Comparison of ENCODE assay signal across 8 mouse cellular contexts in the genomic region with DNA sequence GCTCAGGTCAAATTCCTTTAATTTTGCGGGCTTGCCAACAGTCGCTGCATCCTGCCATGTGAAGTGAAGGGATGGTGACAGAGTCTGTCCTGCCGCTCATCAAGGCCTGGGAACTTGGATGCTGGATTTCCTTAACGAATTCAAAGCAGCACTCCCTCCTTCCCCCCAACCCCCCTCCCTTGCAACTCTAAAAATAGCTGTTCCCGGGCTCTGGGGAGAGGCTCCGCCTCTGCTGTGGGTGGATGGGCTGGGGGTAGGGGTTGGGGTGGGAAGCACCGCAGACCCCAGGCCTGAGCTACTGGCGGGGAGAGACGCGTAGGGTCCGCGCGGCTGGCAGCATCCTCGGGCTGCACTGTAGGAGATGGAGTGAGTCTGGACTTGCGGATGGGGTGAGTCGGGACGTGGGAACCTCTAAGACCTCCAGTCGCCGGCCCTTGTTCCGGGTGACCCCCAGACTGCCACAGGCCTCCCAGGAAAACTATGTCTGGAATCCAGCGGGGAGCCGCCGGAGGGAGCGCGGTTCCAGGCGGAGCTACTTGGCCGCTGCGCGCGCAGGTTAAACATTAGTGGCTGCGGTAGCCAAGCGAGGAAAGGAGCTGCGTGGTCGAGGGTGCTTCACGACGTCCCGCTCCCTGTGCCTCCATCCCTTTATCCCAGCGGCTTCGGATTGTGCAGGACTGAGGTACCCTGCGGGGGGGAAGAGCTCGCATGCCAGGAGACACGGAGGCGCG. TPM values are rescaled to one million over a fixed set of nuclear protein-coding genes. Genes with fewer than 3 reads are reported as not detected.
A peak's percentile ranks its signal among the peaks of the same experiment; 100 is the strongest.
DNase-seq lines count a peak whose midpoint lies in the region; ATAC-seq and TF ChIP-seq lines count a peak whose summit lies in the region.

Dzip1l (plus strand) TSS at position 216 of the 731 bp plus-strand sequence.

- no peaks in the 10 kb centered on the region for H3K27me3 ChIP-seq in forebrain, embryonic 15.5 days
- H3K27me3 ChIP-seq in heart, postnatal 0 days (ENCODE audit: control insufficient read depth, insufficient read depth, low read length), result no peaks in the 10 kb centered on the region
- peaks cover 13% of the 10 kb centered on the region for H3K27me3 ChIP-seq in liver, embryonic 16.5 days (ENCODE audit: control insufficient read depth, insufficient read depth, low read depth, low read length)

- peak; percentile 94 for ATAC-seq in forebrain, embryonic 15.5 days (replicated peaks)
- ATAC-seq in heart, postnatal 0 days (ENCODE audit: insufficient read depth, low read depth), result peak; percentile 93
- peak; percentile 47 for ATAC-seq in liver, embryonic 16.5 days (ENCODE audit: low read depth)
- no peak for ATAC-seq in CD4-positive, CD25-positive, alpha-beta regulatory T cell, adult 4 months

- under 1% methylated on average over 38 of the region's 44 CpGs for WGBS in forebrain, embryonic 15.5 days
- WGBS in heart, postnatal 0 days, result under 1% methylated on average over 44 of the region's 44 CpGs
- WGBS in liver, embryonic 16.5 days (ENCODE audit: insufficient replicate concordance), result 3% methylated on average over 44 of the region's 44 CpGs

- H3K9ac ChIP-seq in ES-E14 (ENCODE audit: insufficient read depth, low read depth, low read length, poor library complexity, severe bottlenecking), result peak within 1 kb of the TSS; percentile 53
- H3K9ac ChIP-seq in forebrain, embryonic 15.5 days (replicated peaks), result peak within 1 kb of the TSS; percentile 75
- peak within 1 kb of the TSS; percentile 50 for H3K9ac ChIP-seq in heart, postnatal 0 days (replicated peaks; ENCODE audit: low read depth, low read length)
- no peak within 1 kb of the TSS for H3K9ac ChIP-seq in liver, embryonic 16.5 days (ENCODE audit: low read depth, low read length)

- H3K4me2 ChIP-seq in forebrain, embryonic 15.5 days (replicated peaks), result peak within 1 kb of the TSS; percentile 82
- peak within 1 kb of the TSS; percentile 73 for H3K4me2 ChIP-seq in heart, postnatal 0 days (ENCODE audit: low read depth, low read length)
- peak within 1 kb of the TSS; percentile 57 for H3K4me2 ChIP-seq in liver, embryonic 16.5 days (ENCODE audit: low read depth, low read length)

- TF ChIP-seq EP300 in heart, postnatal 0 days (IDR thresholded peaks at IDR 0.05; ENCODE audit: low read depth), result no peak

- 0 out of 4 replicates have a peak, but pooled peaks cover 0 to 3% of the 10 kb centered on the region in 2 experiments for H3K4me1 ChIP-seq in ES-E14 (ENCODE audit: control insufficient read depth in 2 of 2, insufficient read depth in 2 of 2, low read length in 2 of 2, poor library complexity in 1 of 2)
- peaks cover 37% of the 10 kb centered on the region for H3K4me1 ChIP-seq in forebrain, embryonic 15.5 days
- peaks cover 9% of the 10 kb centered on the region for H3K4me1 ChIP-seq in heart, postnatal 0 days (ENCODE audit: control insufficient read depth, insufficient read depth)
- no peaks in the 10 kb centered on the region for H3K4me1 ChIP-seq in liver, embryonic 16.5 days (ENCODE audit: control insufficient read depth, low read depth, low read length)

- H3K36me3 ChIP-seq in ES-E14 (ENCODE audit: control insufficient read depth, insufficient read depth, low read length, poor library complexity, severe bottlenecking), result no peaks in the 10 kb centered on the region
- H3K36me3 ChIP-seq in forebrain, embryonic 15.5 days, result no peaks in the 10 kb centered on the region
- H3K36me3 ChIP-seq in heart, postnatal 0 days (replicated peaks; ENCODE audit: control insufficient read depth, insufficient read depth, low read length), result no peaks in the 10 kb centered on the region
- no peaks in the 10 kb centered on the region for H3K36me3 ChIP-seq in liver, embryonic 16.5 days (ENCODE audit: control insufficient read depth, insufficient read depth)

- in situ Hi-C loops in ES-E14 (cut with MboI; ENCODE audit: low sequenced_read_pairs in 2 of 2, unreplicated experiment in 2 of 2), result no loop called here

- peak; percentile 50 for DNase-seq in ES-E14 (ENCODE audit: low read depth, low spot score)
- peak; percentile 62 for DNase-seq in cerebellum, adult 11 months
- peak; percentile 79 for DNase-seq in heart, postnatal 0 days (ENCODE audit: low spot score)
- peak; percentile 91 to 95 for DNase-seq in kidney, postnatal 4 days
- peak; percentile 59 for DNase-seq in ovary, postnatal 10 days (ENCODE audit: low spot score)

- no peak within 1 kb of the TSS for H3K27ac ChIP-seq in ES-E14 (ENCODE audit: insufficient read depth, low read depth, low read length, poor library complexity, severe bottlenecking)
- H3K27ac ChIP-seq in forebrain, embryonic 15.5 days (replicated peaks), result peak within 1 kb of the TSS; percentile 88
- peak within 1 kb of the TSS; percentile 80 for H3K27ac ChIP-seq in heart, postnatal 0 days (ENCODE audit: low read depth)
- H3K27ac ChIP-seq in liver, embryonic 16.5 days (ENCODE audit: low read length), result no peak within 1 kb of the TSS

- H3K9me3 ChIP-seq in ES-E14 (ENCODE audit: control insufficient read depth, insufficient read depth, low read depth, low read length), result no peaks in the 10 kb centered on the region
- H3K9me3 ChIP-seq in forebrain, embryonic 15.5 days, result no peaks in the 10 kb centered on the region
- peaks cover 5% of the 10 kb centered on the region; the same call in 1 of the 2 replicates for H3K9me3 ChIP-seq in heart, postnatal 0 days (replicated peaks; ENCODE audit: control insufficient read depth, low read length)
- H3K9me3 ChIP-seq in liver, embryonic 16.5 days (replicated peaks; ENCODE audit: control insufficient read depth, low read length), result no peaks in the 10 kb centered on the region

- peak within 1 kb of the TSS; percentile 65 to 81 for H3K4me3 ChIP-seq in ES-E14 (ENCODE audit: insufficient read depth in 1 of 2, low read depth in 1 of 2, low read length in 2 of 2, poor library complexity in 1 of 2, severe bottlenecking in 1 of 2)
- peak within 1 kb of the TSS; percentile 81 for H3K4me3 ChIP-seq in forebrain, embryonic 15.5 days
- peak within 1 kb of the TSS; percentile 54 for H3K4me3 ChIP-seq in heart, postnatal 0 days (ENCODE audit: low read depth, low read length)
- H3K4me3 ChIP-seq in liver, embryonic 16.5 days (ENCODE audit: low read depth, low read length), result peak within 1 kb of the TSS; percentile 45

- no peak for TF ChIP-seq CTCF in heart, postnatal 0 days (IDR thresholded peaks at IDR 0.05; ENCODE audit: low read depth)

TF ChIP-seq in ES-E14, 5 proteins besides CTCF, POLR2A, EP300 and RAD21:
- TF ChIP-seq ZC3H11A (IDR thresholded peaks at IDR 0.05; ENCODE audit: borderline replicate concordance, low read depth, low read length), result no peak
- no peak for TF ChIP-seq CHD2 (IDR thresholded peaks at IDR 0.05; ENCODE audit: low read depth, low read length)
- no peak for TF ChIP-seq HCFC1 (IDR thresholded peaks at IDR 0.05; ENCODE audit: borderline replicate concordance, insufficient read depth, low read length)
- TF ChIP-seq ZNF384 (IDR thresholded peaks at IDR 0.05; ENCODE audit: low read depth, low read length), result no peak
- TF ChIP-seq MAFK (IDR thresholded peaks at IDR 0.05; ENCODE audit: insufficient read depth, low read depth, low read length), result no peak

RNA-seq across cellular contexts. Expression of gene Dzip1l, which starts in this region (rescaled TPM):
- 11.6 and 17.2 TPM in 2 replicates for total RNA-seq in ES-E14 (2012; rRNA removed)
- 13.3 TPM in 2 replicates for polyA plus RNA-seq in forebrain, embryonic 15.5 days (2015; fragmentation: Nextera tagmentation; extraction: Ambion mirVana)
- total RNA-seq in heart, postnatal 0 days (2014; rRNA removed; ENCODE audit: low replicate concordance), result 25.9 and 30.5 TPM in 2 replicates
- polyA plus RNA-seq in heart, postnatal 0 days (2015; fragmentation: Nextera tagmentation; extraction: Ambion mirVana), result 6.5 and 7.2 TPM in 2 replicates
- polyA plus RNA-seq in liver, embryonic 16.5 days (2015; fragmentation: Nextera tagmentation; extraction: Ambion mirVana), result 0.54 and 0.71 TPM in 2 replicates
- not detected for polyA plus RNA-seq in CD4-positive, CD25-positive, alpha-beta regulatory T cell, adult 4 months (2017; shearing (Covaris generic))

Comparison
In these comparisons a context has a peak if more than half of its experiments do, and no peak if none do; other contexts are left out.
1. Peak in ATAC-seq, H3K4me3 ChIP-seq and H3K4me2 ChIP-seq in liver, embryonic 16.5 days; RNA of the gene not detected or under 1 TPM.
2. H3K27ac ChIP-seq: peak in forebrain, embryonic 15.5 days (single experiment) and heart, postnatal 0 days (single experiment); none in ES-E14 (single experiment) and liver, embryonic 16.5 days (single experiment).
3. Peak in every context shown above with its lines, with median percentiles within 50 percentile points of each other: DNase-seq, H3K4me3 ChIP-seq and H3K4me2 ChIP-seq.